Comparison of ENCODE assay signal across 25 mouse cellular contexts in the genomic region with DNA sequence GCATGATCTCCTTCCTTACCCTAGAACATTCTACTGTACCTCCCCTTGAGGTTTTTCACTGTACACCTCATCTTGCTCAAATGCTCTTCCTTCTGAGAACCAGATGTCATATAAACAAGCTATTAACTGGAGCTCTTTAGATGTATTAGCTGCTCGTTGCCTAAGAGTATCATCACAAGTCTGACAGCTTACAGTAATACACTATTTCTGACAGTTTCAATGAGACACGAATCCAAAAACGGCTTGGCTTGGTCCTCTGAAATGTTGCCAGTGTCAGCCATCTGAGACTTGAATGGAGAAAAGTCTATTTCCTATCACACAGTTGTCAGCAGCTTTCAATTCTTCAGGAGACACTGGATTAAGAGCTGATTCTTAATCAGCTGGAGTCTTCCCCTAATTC.
A peak's percentile ranks its signal among the peaks of the same experiment; 100 is the strongest.
DNase-seq lines count a peak whose midpoint lies in the region; ATAC-seq and TF ChIP-seq lines count a peak whose summit lies in the region.
"Had no signal": no experiment of that assay in that cellular context is flagged by ENCODE, and none has a peak within 500 bp of the region (broad histone marks: within the 10 kb centered on the region; RNA-seq: fewer than 3 reads in every experiment).

No protein-coding gene starts in this region.

- TF ChIP-seq CTCF in lung, embryonic 14.5 days (IDR thresholded peaks at IDR 0.05; ENCODE audit: low read depth) = no peak

- 0 out of 2 replicates have a peak, but pooled peaks have one; percentile 33 for ATAC-seq in forebrain, embryonic 16.5 days
- no peak for ATAC-seq in forebrain, embryonic 11.5 days (replicated peaks; ENCODE audit: low FRiP score)
- peak; percentile 83; the same call in 1 of the 2 replicates for ATAC-seq in lung, embryonic 14.5 days (ENCODE audit: insufficient read depth)
- ATAC-seq: liver, embryonic 12.5 days; midbrain, embryonic 16.5 days had no signal

- 63% methylated on average over 3 of the region's 3 CpGs for WGBS in forebrain, embryonic 16.5 days
- WGBS in forebrain, embryonic 11.5 days = 86% methylated on average over 3 of the region's 3 CpGs
- 38% methylated on average over 3 of the region's 3 CpGs for WGBS in lung, embryonic 14.5 days

- no peaks in the 10 kb centered on the region for H3K27me3 ChIP-seq in forebrain, embryonic 16.5 days (replicated peaks; ENCODE audit: control insufficient read depth, insufficient read depth, low read length)
- H3K27me3 ChIP-seq in forebrain, embryonic 11.5 days (ENCODE audit: control insufficient read depth, insufficient read depth, low read length) = no peaks in the 10 kb centered on the region
- no peaks in the 10 kb centered on the region for H3K27me3 ChIP-seq in lung, embryonic 14.5 days (ENCODE audit: insufficient read depth, low read length)
- H3K27me3 ChIP-seq: embryonic facial prominence, embryonic 12.5 days; hindbrain, embryonic 15.5 days; limb, embryonic 12.5 days; liver, embryonic 12.5 days; neural tube, embryonic 13.5 days; stomach, embryonic 15.5 days had no signal

- no peak overlapping the region for H3K9ac ChIP-seq in forebrain, embryonic 16.5 days (replicated peaks; ENCODE audit: low read depth, low read length)
- H3K9ac ChIP-seq in forebrain, embryonic 11.5 days (ENCODE audit: low read length) = no peak overlapping the region
- no peak overlapping the region for H3K9ac ChIP-seq in lung, embryonic 14.5 days
- H3K9ac ChIP-seq: embryonic facial prominence, embryonic 12.5 days; hindbrain, embryonic 15.5 days; limb, embryonic 12.5 days; liver, embryonic 12.5 days; neural tube, embryonic 13.5 days; stomach, embryonic 15.5 days had no signal

- H3K4me3 ChIP-seq in forebrain, embryonic 16.5 days (replicated peaks; ENCODE audit: low read length) = no peak overlapping the region
- H3K4me3 ChIP-seq in forebrain, embryonic 11.5 days (ENCODE audit: low read depth, low read length) = no peak overlapping the region
- H3K4me3 ChIP-seq in lung, embryonic 14.5 days (ENCODE audit: low read depth, low read length) = no peak overlapping the region
- H3K4me3 ChIP-seq: embryonic facial prominence, embryonic 12.5 days; erythroblast, embryonic 14.5 days; hindbrain, embryonic 15.5 days; limb, embryonic 12.5 days; liver, embryonic 12.5 days; midbrain, embryonic 10.5 days; myocyte; neural tube, embryonic 13.5 days; stomach, embryonic 15.5 days had no signal

- H3K4me2 ChIP-seq in forebrain, embryonic 16.5 days (ENCODE audit: low read length) = no peak overlapping the region
- no peak overlapping the region for H3K4me2 ChIP-seq in forebrain, embryonic 11.5 days (ENCODE audit: low read depth, low read length, severe bottlenecking)
- H3K4me2 ChIP-seq in lung, embryonic 14.5 days = no peak overlapping the region
- H3K4me2 ChIP-seq: embryonic facial prominence, embryonic 12.5 days; hindbrain, embryonic 15.5 days; limb, embryonic 12.5 days; liver, embryonic 12.5 days; neural tube, embryonic 13.5 days; stomach, embryonic 15.5 days had no signal

- no peak overlapping the region for H3K27ac ChIP-seq in forebrain, embryonic 16.5 days (ENCODE audit: low read length)
- H3K27ac ChIP-seq in forebrain, embryonic 11.5 days (ENCODE audit: low read depth, low read length) = no peak overlapping the region
- H3K27ac ChIP-seq in lung, embryonic 14.5 days (ENCODE audit: low read depth) = no peak overlapping the region
- H3K27ac ChIP-seq: embryonic facial prominence, embryonic 12.5 days; hindbrain, embryonic 15.5 days; kidney, postnatal 0 days; limb, embryonic 12.5 days; liver, embryonic 12.5 days; macrophage; midbrain, embryonic 10.5 days; neural tube, embryonic 13.5 days; stomach, embryonic 15.5 days had no signal

- H3K4me1 ChIP-seq in forebrain, embryonic 16.5 days (replicated peaks; ENCODE audit: control insufficient read depth, insufficient read depth, low read length) = no peaks in the 10 kb centered on the region
- H3K4me1 ChIP-seq in forebrain, embryonic 11.5 days (replicated peaks; ENCODE audit: control insufficient read depth, insufficient read depth, low read length) = no peaks in the 10 kb centered on the region
- no peaks in the 10 kb centered on the region for H3K4me1 ChIP-seq in lung, embryonic 14.5 days (ENCODE audit: insufficient read depth)
- H3K4me1 ChIP-seq: embryonic facial prominence, embryonic 12.5 days; hindbrain, embryonic 15.5 days; limb, embryonic 12.5 days; liver, embryonic 12.5 days; midbrain, embryonic 10.5 days; neural tube, embryonic 13.5 days; stomach, embryonic 15.5 days had no signal

- H3K9me3 ChIP-seq in forebrain, embryonic 16.5 days (ENCODE audit: control insufficient read depth, low read length) = no peaks in the 10 kb centered on the region
- no peaks in the 10 kb centered on the region for H3K9me3 ChIP-seq in forebrain, embryonic 11.5 days (ENCODE audit: control insufficient read depth, low read length)
- no peaks in the 10 kb centered on the region for H3K9me3 ChIP-seq in lung, embryonic 14.5 days (ENCODE audit: low read depth, low read length)
- H3K9me3 ChIP-seq: embryonic facial prominence, embryonic 12.5 days; hindbrain, embryonic 15.5 days; limb, embryonic 12.5 days; liver, embryonic 12.5 days; midbrain, embryonic 10.5 days; neural tube, embryonic 13.5 days; stomach, embryonic 15.5 days had no signal

- no peaks in the 10 kb centered on the region for H3K36me3 ChIP-seq in forebrain, embryonic 16.5 days (ENCODE audit: control insufficient read depth, insufficient read depth)
- H3K36me3 ChIP-seq in forebrain, embryonic 11.5 days (ENCODE audit: control insufficient read depth, insufficient read depth, low read length) = no peaks in the 10 kb centered on the region
- no peaks in the 10 kb centered on the region for H3K36me3 ChIP-seq in lung, embryonic 14.5 days (ENCODE audit: insufficient read depth)
- H3K36me3 ChIP-seq: embryonic facial prominence, embryonic 12.5 days; hindbrain, embryonic 15.5 days; limb, embryonic 12.5 days; liver, embryonic 12.5 days; midbrain, embryonic 10.5 days; neural tube, embryonic 13.5 days; stomach, embryonic 15.5 days had no signal

- no peak for DNase-seq in forebrain, embryonic 11.5 days (ENCODE audit: low spot score)
- peak; percentile 84 for DNase-seq in lung, embryonic 14.5 days
- no peak for DNase-seq in lung, adult 18-20 months
- DNase-seq in lung, postnatal 10 days = peak; percentile 65
- DNase-seq in skeletal muscle tissue, adult 2 months (ENCODE audit: low read depth, low spot score) = peak; percentile 9
- no peak for DNase-seq in kidney, postnatal 36 days
- DNase-seq: adrenal gland, adult 2 months; cerebellum, adult 9-10 months; kidney, adult 2 months; right cerebral cortex, postnatal 4 days; thymus, adult 2 months; thymus, postnatal 4 days had no signal

Comparison
In these comparisons a context has a peak if more than half of its experiments do, and no peak if none do; other contexts are left out.
1. DNase-seq: peak in lung, embryonic 14.5 days (single experiment), lung, postnatal 10 days (single experiment) and skeletal muscle tissue, adult 2 months (single experiment); none in forebrain, embryonic 11.5 days (single experiment), lung, adult 18-20 months (0 of 2) and kidney, postnatal 36 days (0 of 2).